Mouse (Mus musculus) gastrocnemius, postnatal 25 days (tissue): ENCODE results near the gene Rsg1. TPM values are rescaled to one million over a fixed set of nuclear protein-coding genes. Genes with fewer than 3 reads are reported as not detected.
A peak's percentile ranks its signal among the peaks of the same experiment; 100 is the strongest.

Experiments
- DNase-seq: peaks from one replicate; pipeline ENCODE4 v3.0.0; 2022
- long read RNA-seq, 2 experiments: library from polyadenylated mRNA; stranded (forward); transcript quantifications; one replicate each; pipeline ENCODE4 v2.0.0; 2021
- total RNA-seq, 2 experiments: library from RNA; stranded (reverse); gene quantifications; 1 replicate in 1 of 2; 2 replicates in 1 of 2; pipeline ENCODE4 v1.2.3; 2021

Rsg1 gene
- total RNA-seq = under 1 TPM in 1 of 2 experiments, not detected in 1; 0.27 TPM
- long read RNA-seq, experiment 1 = 0 reads
- long read RNA-seq, experiment 2 = 0 reads

GRCm38 (mm10) chr4:141213770-141214336 lies at the start of gene Rsg1:
Gene Rsg1 (plus strand): TSS chr4:141213956.
- peak; percentile 88 for DNase-seq

- peak; percentile 22 for DNase-seq
Measured at GRCm38 (mm10) chr4:141165744-141166292, 47.9 kb upstream of the Rsg1 start.

- no peak for DNase-seq
Measured at GRCm38 (mm10) chr4:141167156-141167555, 46.6 kb upstream of the Rsg1 start.

GRCm38 (mm10) chr4:141172121-141172520 lies 41.6 kb upstream of the Rsg1 start:
- no peak for DNase-seq

GRCm38 (mm10) chr4:141175783-141176182 lies 38.0 kb upstream of the Rsg1 start:
- DNase-seq = no peak

- DNase-seq = no peak
Measured at GRCm38 (mm10) chr4:141176328-141176838, 37.4 kb upstream of the Rsg1 start.

GRCm38 (mm10) chr4:141178500-141178899 lies 35.3 kb upstream of the Rsg1 start:
- no peak for DNase-seq

GRCm38 (mm10) chr4:141180831-141181230 lies 32.9 kb upstream of the Rsg1 start:
- no peak for DNase-seq

GRCm38 (mm10) chr4:141181981-141182380 lies 31.8 kb upstream of the Rsg1 start:
- DNase-seq = no peak

- DNase-seq = no peak
Measured at GRCm38 (mm10) chr4:141183932-141184331, 29.8 kb upstream of the Rsg1 start.

GRCm38 (mm10) chr4:141184426-141184825 lies 29.3 kb upstream of the Rsg1 start:
- no peak for DNase-seq

- no peak for DNase-seq
Measured at GRCm38 (mm10) chr4:141186923-141187836, 26.6 kb upstream of the Rsg1 start.

- DNase-seq = no peak
Measured at GRCm38 (mm10) chr4:141191294-141191693, 22.5 kb upstream of the Rsg1 start.

- DNase-seq = no peak
Measured at GRCm38 (mm10) chr4:141194553-141194952, 19.2 kb upstream of the Rsg1 start.

- DNase-seq = no peak
Measured at GRCm38 (mm10) chr4:141196981-141197685, 16.6 kb upstream of the Rsg1 start.

GRCm38 (mm10) chr4:141197686-141198035 lies 16.1 kb upstream of the Rsg1 start:
- DNase-seq = no peak

GRCm38 (mm10) chr4:141200906-141201305 lies 12.8 kb upstream of the Rsg1 start:
- no peak for DNase-seq

- DNase-seq = no peak
Measured at GRCm38 (mm10) chr4:141202192-141202591, 11.6 kb upstream of the Rsg1 start.

GRCm38 (mm10) chr4:141204580-141205061 lies 9.1 kb upstream of the Rsg1 start:
- no peak for DNase-seq

GRCm38 (mm10) chr4:141207081-141207480 lies 6.7 kb upstream of the Rsg1 start:
- DNase-seq = no peak

GRCm38 (mm10) chr4:141210524-141211219 lies 3.1 kb upstream of the Rsg1 start:
- no peak for DNase-seq

GRCm38 (mm10) chr4:141211646-141212045 lies 2.1 kb upstream of the Rsg1 start:
- no peak for DNase-seq
